Mouse (Mus musculus) midbrain, embryonic 11.5 days (tissue): ENCODE results near the gene Angptl3. TPM values are rescaled to one million over a fixed set of nuclear protein-coding genes. Genes with fewer than 3 reads are reported as not detected.

ENCODE experiments used
- ATAC-seq: fragments of 200-750 bp; cut with Nextera tagmentation; 2 replicates; pipeline ENCODE4 v1.8.0; 2017; ENCODE audit warnings: moderate TSS enrichment, moderate library complexity; ENCODE audit not compliant: low FRiP score
- DNase-seq: peaks from one replicate; pipeline ENCODE4 v3.0.0; 2015; ENCODE audit warnings: low spot score; ENCODE audit errors: missing footprints
- H3K27ac ChIP-seq: fragments of 300-500 bp; sonication (generic); 2 replicates; pipeline ENCODE4 v1.5.1; 2014; ENCODE audit warnings: low read depth, low read length
- H3K27me3 ChIP-seq: fragments of 300-500 bp; sonication (generic); 2 replicates; pipeline ENCODE4 v1.6.1; 2014; ENCODE audit warnings: mild to moderate bottlenecking, low read length, moderate library complexity, mixed read lengths; ENCODE audit not compliant: control insufficient read depth, insufficient read depth
- H3K36me3 ChIP-seq: fragments of 300-500 bp; sonication (generic); 2 replicates; pipeline ENCODE4 v1.6.1; 2014; ENCODE audit warnings: mild to moderate bottlenecking, low read length, moderate library complexity, mixed read lengths; ENCODE audit not compliant: control insufficient read depth, insufficient read depth
- H3K4me1 ChIP-seq: fragments of 300-500 bp; sonication (generic); 2 replicates; pipeline ENCODE4 v1.6.1; 2014; ENCODE audit warnings: low read length; ENCODE audit not compliant: control insufficient read depth, insufficient read depth
- H3K4me2 ChIP-seq: fragments of 300-500 bp; sonication (generic); 2 replicates; pipeline ENCODE4 v1.6.1; 2014; ENCODE audit warnings: mild to moderate bottlenecking, moderate library complexity
- H3K4me3 ChIP-seq: fragments of 300-500 bp; sonication (generic); 2 replicates; pipeline ENCODE4 v1.5.1; 2014; ENCODE audit warnings: low read depth, low read length
- H3K9ac ChIP-seq: fragments of 300-500 bp; sonication (generic); 2 replicates; pipeline ENCODE4 v1.6.1; 2014; ENCODE audit warnings: low read length
- H3K9me3 ChIP-seq: fragments of 300-500 bp; sonication (generic); 2 replicates; pipeline ENCODE4 v1.6.1; 2016; ENCODE audit warnings: low read length; ENCODE audit not compliant: control insufficient read depth
- WGBS: fragments of 180-500 bp; shearing (Covaris S2); extraction: QIAGEN DNeasy Blood & Tissue Kit; methylation state at CpG from one replicate; pipeline ENCODE4 v1.1.7; 2014; 5-methylcytosine and 5-hydroxymethylcytosine counted together
- polyA plus RNA-seq: library from polyadenylated mRNA; unstranded; fragments of >200 nt; fragmentation: Nextera tagmentation; extraction: Ambion mirVana; gene quantifications from 2 replicates; pipeline ENCODE4 v1.2.1, GENCODE M21; 2014

Angptl3 gene
- polyA plus RNA-seq, 1 experiment from 2014 or later = 0.78 TPM

- Histone ChIP-seq H3K4me2 (no peak overlapping the region), H3K4me1 (no peaks in the 10 kb centered on the region), H3K9me3 (no peaks in the 10 kb centered on the region), H3K9ac (no peak overlapping the region), H3K27ac (no peak overlapping the region), H3K27me3 (no peaks in the 10 kb centered on the region), H3K4me3 (no peak overlapping the region), H3K36me3 (peaks cover 16% of the 10 kb centered on the region)
- DNase-seq = no peak
- ATAC-seq = no peak
- WGBS = 92% methylated on average over 3 of the region's 3 CpGs
Observed at GRCm38 (mm10) chr4:99046471-99046870, 15.7 kb downstream of the Angptl3 start.

GRCm38 (mm10) chr4:99048581-99048980 lies 17.8 kb downstream of the Angptl3 start:
- no peak overlapping the region for H3K9ac ChIP-seq
- no peaks in the 10 kb centered on the region for H3K4me1 ChIP-seq
- H3K36me3 ChIP-seq = peaks cover 10% of the 10 kb centered on the region; the same call in 1 of the 2 replicates
- no peak for DNase-seq
- 88% methylated on average over 2 of the region's 2 CpGs for WGBS
- no peaks in the 10 kb centered on the region for H3K9me3 ChIP-seq
- H3K27me3 ChIP-seq = no peaks in the 10 kb centered on the region
- ATAC-seq = no peak
- H3K27ac ChIP-seq = no peak overlapping the region
- no peak overlapping the region for H3K4me2 ChIP-seq
- no peak overlapping the region for H3K4me3 ChIP-seq

- Histone ChIP-seq H3K9me3 (no peaks in the 10 kb centered on the region), H3K27me3 (no peaks in the 10 kb centered on the region), H3K4me1 (no peaks in the 10 kb centered on the region), H3K4me2 (no peak overlapping the region), H3K36me3 (peaks cover 9% of the 10 kb centered on the region; the same call in 1 of the 2 replicates), H3K27ac (no peak overlapping the region), H3K4me3 (no peak overlapping the region), H3K9ac (no peak overlapping the region)
- 53% methylated on average over 5 of the region's 5 CpGs for WGBS
- 0 out of 2 replicates have a peak, but pooled peaks have one; percentile 73 for ATAC-seq
- no peak for DNase-seq
Observed at GRCm38 (mm10) chr4:99064524-99064923, 33.8 kb downstream of the Angptl3 start.

- WGBS = 84% methylated on average over 6 of the region's 6 CpGs
- H3K4me2 ChIP-seq = no peak overlapping the region
- no peak overlapping the region for H3K9ac ChIP-seq
- DNase-seq (no peak), ATAC-seq (no peak)
- no peak overlapping the region for H3K27ac ChIP-seq
- no peaks in the 10 kb centered on the region for H3K4me1 ChIP-seq
- no peaks in the 10 kb centered on the region for H3K27me3 ChIP-seq
- no peaks in the 10 kb centered on the region for H3K9me3 ChIP-seq
- peaks cover 6% of the 10 kb centered on the region; the same call in 1 of the 2 replicates for H3K36me3 ChIP-seq
- no peak overlapping the region for H3K4me3 ChIP-seq
Observed at GRCm38 (mm10) chr4:99068806-99069205, 38.1 kb downstream of the Angptl3 start.

- H3K27me3 ChIP-seq = no peaks in the 10 kb centered on the region
- no peaks in the 10 kb centered on the region for H3K4me1 ChIP-seq
- H3K4me3 ChIP-seq = no peak overlapping the region
- H3K9me3 ChIP-seq = no peaks in the 10 kb centered on the region
- H3K4me2 ChIP-seq = no peak overlapping the region
- no peak overlapping the region for H3K27ac ChIP-seq
- WGBS = 90% methylated on average over 3 of the region's 3 CpGs
- no peak overlapping the region for H3K9ac ChIP-seq
- peaks cover 8% of the 10 kb centered on the region; the same call in 1 of the 2 replicates for H3K36me3 ChIP-seq
- ATAC-seq (no peak), DNase-seq (no peak)
Observed at GRCm38 (mm10) chr4:99078005-99078404, 47.3 kb downstream of the Angptl3 start.

- DNase-seq = no peak
- 83% methylated on average over 1 of the region's 1 CpGs for WGBS
- H3K9ac ChIP-seq = no peak overlapping the region
- ATAC-seq = no peak
- H3K4me2 ChIP-seq = no peak overlapping the region
- H3K9me3 ChIP-seq = no peaks in the 10 kb centered on the region
- no peaks in the 10 kb centered on the region for H3K27me3 ChIP-seq
- H3K27ac ChIP-seq = no peak overlapping the region
- H3K4me1 ChIP-seq = no peaks in the 10 kb centered on the region
- peaks cover 8% of the 10 kb centered on the region; the same call in 1 of the 2 replicates for H3K36me3 ChIP-seq
- H3K4me3 ChIP-seq = no peak overlapping the region
Observed at GRCm38 (mm10) chr4:99081169-99081568, 50.4 kb downstream of the Angptl3 start.

- ATAC-seq = no peak
- no peaks in the 10 kb centered on the region for H3K27me3 ChIP-seq
- H3K9ac ChIP-seq = no peak overlapping the region
- H3K27ac ChIP-seq = no peak overlapping the region
- no peak overlapping the region for H3K4me3 ChIP-seq
- 84% methylated on average over 3 of the region's 3 CpGs for WGBS
- no peak overlapping the region for H3K4me2 ChIP-seq
- no peaks in the 10 kb centered on the region for H3K4me1 ChIP-seq
- no peak for DNase-seq
- H3K9me3 ChIP-seq = no peaks in the 10 kb centered on the region
- H3K36me3 ChIP-seq = peaks cover 4% of the 10 kb centered on the region; the same call in 1 of the 2 replicates
Observed at GRCm38 (mm10) chr4:99083862-99084261, 53.1 kb downstream of the Angptl3 start.

- no peak overlapping the region for H3K27ac ChIP-seq
- no peaks in the 10 kb centered on the region for H3K9me3 ChIP-seq
- WGBS = 93% methylated on average over 17 of the region's 17 CpGs
Observed at GRCm38 (mm10) chr4:99087760-99088485, 57.2 kb downstream of the Angptl3 start.

GRCm38 (mm10) chr4:99091151-99091701 lies 60.5 kb downstream of the Angptl3 start:
- H3K9me3 ChIP-seq = no peaks in the 10 kb centered on the region
- ATAC-seq (no peak), DNase-seq (no peak)
- no peak overlapping the region for H3K4me2 ChIP-seq
- H3K27ac ChIP-seq = no peak overlapping the region
- WGBS = 61% methylated on average over 3 of the region's 3 CpGs
- no peak overlapping the region for H3K9ac ChIP-seq
- no peaks in the 10 kb centered on the region for H3K27me3 ChIP-seq
- H3K36me3 ChIP-seq = no peaks in the 10 kb centered on the region
- H3K4me3 ChIP-seq = no peak overlapping the region
- no peaks in the 10 kb centered on the region for H3K4me1 ChIP-seq

More at GRCm38 (mm10) chr4:99087760-99088485, 57.2 kb downstream of the Angptl3 start:
- Histone ChIP-seq H3K36me3 (no peaks in the 10 kb centered on the region), H3K27me3 (no peaks in the 10 kb centered on the region), H3K4me2 (no peak overlapping the region), H3K9ac (no peak overlapping the region), H3K4me1 (no peaks in the 10 kb centered on the region), H3K4me3 (no peak overlapping the region)
- DNase-seq (no peak), ATAC-seq (no peak)
